Comparison of ENCODE assay signal across 21 mouse cellular contexts in genomic region chr13:49180691-49181090, GRCm38 (mm10). TPM values are rescaled to one million over a fixed set of nuclear protein-coding genes. Genes with fewer than 3 reads are reported as not detected.
"Had no signal": no experiment of that assay in that cellular context is flagged by ENCODE, and none has a peak within 500 bp of the region (broad histone marks: within the 10 kb centered on the region; RNA-seq: fewer than 3 reads in every experiment).

No protein-coding gene starts in this region.

- H3K27ac ChIP-seq: liver, embryonic 15.5 days; lung, embryonic 15.5 days; macrophage; midbrain, embryonic 13.5 days; midbrain, embryonic 15.5 days; neural tube, embryonic 13.5 days; neural tube, embryonic 15.5 days; stomach, embryonic 15.5 days; stomach, postnatal 0 days had no signal

- ATAC-seq: liver, postnatal 0 days; lung, postnatal 0 days; midbrain, embryonic 13.5 days; midbrain, embryonic 15.5 days had no signal

- DNase-seq: liver, postnatal 0 days; lung, adult 2 months; lung, postnatal 14 days; lung, postnatal 36 days; retina, postnatal 1 day; right cerebral cortex, adult 18-20 months; thymus, adult 2 months; thymus, postnatal 25 days; thymus, postnatal 4 days had no signal

- H3K9ac ChIP-seq: liver, embryonic 15.5 days; liver, postnatal 0 days; lung, embryonic 15.5 days; midbrain, embryonic 13.5 days; midbrain, embryonic 15.5 days; neural tube, embryonic 13.5 days; neural tube, embryonic 15.5 days; stomach, embryonic 15.5 days had no signal

- H3K36me3 ChIP-seq: liver, embryonic 15.5 days; lung, embryonic 15.5 days; midbrain, embryonic 13.5 days; midbrain, embryonic 15.5 days; neural tube, embryonic 13.5 days; neural tube, embryonic 15.5 days; stomach, embryonic 15.5 days had no signal

- H3K4me3 ChIP-seq: liver, embryonic 15.5 days; lung, embryonic 15.5 days; midbrain, embryonic 13.5 days; midbrain, embryonic 15.5 days; myocyte; neural tube, embryonic 13.5 days; neural tube, embryonic 15.5 days; stomach, embryonic 15.5 days had no signal

- H3K27me3 ChIP-seq: liver, embryonic 15.5 days; lung, embryonic 15.5 days; midbrain, embryonic 15.5 days; neural tube, embryonic 13.5 days; neural tube, embryonic 15.5 days; stomach, embryonic 15.5 days had no signal

- H3K9me3 ChIP-seq: liver, embryonic 15.5 days; lung, embryonic 15.5 days; midbrain, embryonic 13.5 days; midbrain, embryonic 15.5 days; neural tube, embryonic 13.5 days; neural tube, embryonic 15.5 days; stomach, embryonic 15.5 days had no signal

RNA-seq across cellular contexts. Expression of gene Wnk2, which starts 32.9 kb away (rescaled TPM):
- total RNA-seq: megakaryocyte progenitor cell, adult 5-6 weeks had no signal
- polyA plus RNA-seq: macrophage, myocyte had no signal
